Mouse (Mus musculus) intestine, embryonic 15.5 days (tissue): ENCODE measurements around the gene Lrrc8c. TPM values are rescaled to one million over a fixed set of nuclear protein-coding genes. Genes with fewer than 3 reads are reported as not detected.

ENCODE experiments used
- ATAC-seq: fragments of 200-750 bp; cut with Nextera tagmentation; 2 replicates; pipeline ENCODE4 v1.8.0; 2017; ENCODE audit warnings: moderate TSS enrichment, moderate library complexity
- H3K27ac ChIP-seq: fragments of 300-500 bp; sonication (generic); 2 replicates; pipeline ENCODE4 v1.5.1; 2015; ENCODE audit warnings: mild to moderate bottlenecking, inconsistent platforms
- H3K27me3 ChIP-seq: fragments of 300-500 bp; sonication (generic); replicated peaks from 2 replicates; pipeline ENCODE4 v1.6.1; 2015; ENCODE audit warnings: inconsistent platforms
- H3K36me3 ChIP-seq: fragments of 300-500 bp; sonication (generic); 2 replicates; pipeline ENCODE4 v1.6.1; 2015; ENCODE audit warnings: inconsistent platforms
- H3K4me1 ChIP-seq: fragments of 300-500 bp; sonication (generic); replicated peaks from 2 replicates; pipeline ENCODE4 v1.6.1; 2015; ENCODE audit warnings: inconsistent platforms
- H3K4me2 ChIP-seq: fragments of 300-500 bp; sonication (generic); replicated peaks from 2 replicates; pipeline ENCODE4 v1.6.1; 2015; ENCODE audit warnings: mild to moderate bottlenecking, inconsistent platforms
- H3K4me3 ChIP-seq: fragments of 300-500 bp; sonication (generic); replicated peaks from 2 replicates; pipeline ENCODE4 v1.5.1; 2015; ENCODE audit warnings: inconsistent platforms
- H3K9ac ChIP-seq: fragments of 300-500 bp; sonication (generic); 2 replicates; pipeline ENCODE4 v1.6.1; 2015; ENCODE audit warnings: inconsistent platforms
- H3K9me3 ChIP-seq: fragments of 300-500 bp; sonication (generic); 2 replicates; pipeline ENCODE4 v1.6.1; 2016; ENCODE audit warnings: inconsistent platforms
- WGBS: fragments of 180-500 bp; shearing (Covaris S2); methylation state at CpG from one replicate; pipeline ENCODE4 v1.1.7; 2015; 5-methylcytosine and 5-hydroxymethylcytosine counted together
- polyA plus RNA-seq: library from polyadenylated mRNA; unstranded; fragments of >200 nt; fragmentation: Nextera tagmentation; extraction: Ambion mirVana; gene quantifications from 2 replicates; pipeline ENCODE4 v1.2.1, GENCODE M21; 2015

Lrrc8c gene
- polyA plus RNA-seq, 1 experiment from 2014 or later, result 15.0 TPM

DNA sequence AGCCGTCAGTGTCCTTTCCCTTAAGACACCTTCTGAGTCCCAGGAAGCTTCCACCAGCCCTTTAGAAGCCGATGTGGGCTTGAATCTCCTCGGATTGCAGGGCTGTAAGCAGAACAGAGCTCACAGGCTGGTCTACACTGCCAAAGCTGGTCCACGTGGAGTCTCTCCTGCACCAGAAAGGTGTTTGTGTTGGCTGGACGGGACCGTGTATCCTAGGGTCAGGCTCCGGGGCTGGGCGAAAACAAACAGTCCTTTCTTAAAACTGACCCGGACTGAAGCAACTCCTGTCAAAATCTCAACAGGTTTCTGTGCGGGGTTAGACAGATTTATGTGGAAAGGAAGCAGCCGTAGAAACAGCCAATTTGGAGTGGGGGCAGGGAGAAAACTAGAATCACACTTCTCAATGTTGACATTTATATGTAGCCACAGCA lies 132.4 kb downstream of the Lrrc8c start:
- Histone ChIP-seq H3K4me1 (peaks cover 12% of the 10 kb centered on the region; the same call in 1 of the 2 replicates), H3K9me3 (no peaks in the 10 kb centered on the region), H3K4me2 (peak overlapping the region; percentile 30; the same call in 1 of the 2 replicates), H3K9ac (no peak overlapping the region), H3K27ac (no peak overlapping the region), H3K27me3 (no peaks in the 10 kb centered on the region), H3K4me3 (no peak overlapping the region), H3K36me3 (no peaks in the 10 kb centered on the region)
- no peak for ATAC-seq
- WGBS, result 35% methylated on average over 11 of the region's 11 CpGs

DNA sequence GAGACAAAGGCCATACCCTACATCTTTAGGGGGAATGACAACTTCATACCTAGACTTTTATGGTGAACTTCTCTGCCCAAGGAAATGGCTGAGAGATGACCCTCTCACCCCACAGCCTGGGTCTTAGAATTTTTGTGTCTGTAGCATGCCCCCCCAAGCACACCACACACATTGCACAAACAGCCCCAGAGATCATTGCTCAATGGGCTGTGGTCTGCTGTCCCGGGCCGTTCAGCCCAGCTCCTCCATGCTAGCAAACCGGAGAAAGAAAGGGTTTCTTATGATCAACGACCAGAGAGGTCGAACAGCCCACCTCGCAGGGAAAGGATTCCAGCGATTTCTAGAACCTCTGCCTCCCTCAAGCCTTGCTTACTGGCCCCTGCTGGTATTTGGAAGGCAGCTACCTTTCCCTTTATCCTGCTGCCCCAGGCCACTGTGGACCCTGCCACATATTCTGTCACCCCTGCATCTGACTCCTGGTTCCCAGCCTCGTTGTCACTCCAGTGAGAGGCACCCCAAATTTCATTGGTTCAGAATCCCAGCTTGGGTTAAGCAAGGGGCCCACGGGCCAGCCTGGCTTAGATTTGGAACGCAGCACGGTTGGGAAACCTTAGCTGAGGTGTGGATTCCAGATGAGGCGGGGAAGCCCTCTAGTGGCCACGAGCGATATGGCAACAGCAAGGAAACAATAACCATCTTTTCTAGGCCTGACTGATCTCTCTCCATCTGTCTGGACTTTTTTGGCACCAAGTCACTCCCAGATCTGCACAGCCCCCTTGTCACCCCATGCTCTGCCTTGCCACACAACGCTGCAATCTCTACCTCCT lies 135.3 kb downstream of the Lrrc8c start:
- 21% methylated on average over 15 of the region's 15 CpGs for WGBS
- peaks cover 7% of the 10 kb centered on the region; the same call in 1 of the 2 replicates for H3K4me1 ChIP-seq
- peak; percentile 75 for ATAC-seq
- no peaks in the 10 kb centered on the region for H3K36me3 ChIP-seq
- H3K9me3 ChIP-seq, result no peaks in the 10 kb centered on the region
- H3K27ac ChIP-seq, result no peak overlapping the region
- no peak overlapping the region for H3K4me2 ChIP-seq
- no peak overlapping the region for H3K9ac ChIP-seq
- no peaks in the 10 kb centered on the region for H3K27me3 ChIP-seq
- H3K4me3 ChIP-seq, result no peak overlapping the region

DNA sequence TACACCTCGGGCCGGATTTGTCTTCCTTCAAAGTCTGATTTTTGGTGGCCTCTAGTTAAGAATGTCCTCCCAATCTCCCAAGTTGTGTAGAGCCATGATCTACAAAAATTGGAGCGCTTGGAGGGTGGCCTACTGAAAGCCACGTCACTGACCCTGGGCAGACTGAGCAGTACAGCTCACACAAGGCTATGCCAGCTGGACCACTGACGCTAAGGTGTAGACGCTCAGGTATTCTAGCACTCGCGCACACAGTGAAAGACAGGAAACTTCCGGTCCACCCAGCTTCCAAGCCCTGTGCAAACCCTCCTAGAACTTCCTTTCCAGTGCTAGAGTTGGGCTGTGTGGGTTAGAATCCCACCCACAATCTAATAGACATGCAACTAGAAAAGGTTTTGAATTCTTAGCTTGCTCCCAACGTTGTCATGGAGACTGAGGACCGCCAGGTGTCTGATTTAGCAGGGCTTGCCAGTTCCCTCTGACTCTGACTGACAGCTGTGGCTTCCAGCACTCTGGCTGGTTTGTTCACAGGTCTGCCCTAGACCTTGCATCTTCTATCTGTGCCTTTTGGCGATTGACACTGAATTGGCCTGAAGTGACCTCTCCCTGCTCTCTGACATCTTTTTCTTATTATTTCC lies 136.0 kb downstream of the Lrrc8c start:
- Histone ChIP-seq H3K4me2 (no peak overlapping the region), H3K36me3 (no peaks in the 10 kb centered on the region), H3K27ac (no peak overlapping the region), H3K4me1 (0 out of 2 replicates have a peak, but pooled peaks cover 5% of the 10 kb centered on the region), H3K9ac (no peak overlapping the region), H3K27me3 (no peaks in the 10 kb centered on the region), H3K9me3 (no peaks in the 10 kb centered on the region), H3K4me3 (no peak overlapping the region)
- 0 out of 2 replicates have a peak, but pooled peaks have one; percentile 15 for ATAC-seq
- 76% methylated on average over 12 of the region's 12 CpGs for WGBS

DNA sequence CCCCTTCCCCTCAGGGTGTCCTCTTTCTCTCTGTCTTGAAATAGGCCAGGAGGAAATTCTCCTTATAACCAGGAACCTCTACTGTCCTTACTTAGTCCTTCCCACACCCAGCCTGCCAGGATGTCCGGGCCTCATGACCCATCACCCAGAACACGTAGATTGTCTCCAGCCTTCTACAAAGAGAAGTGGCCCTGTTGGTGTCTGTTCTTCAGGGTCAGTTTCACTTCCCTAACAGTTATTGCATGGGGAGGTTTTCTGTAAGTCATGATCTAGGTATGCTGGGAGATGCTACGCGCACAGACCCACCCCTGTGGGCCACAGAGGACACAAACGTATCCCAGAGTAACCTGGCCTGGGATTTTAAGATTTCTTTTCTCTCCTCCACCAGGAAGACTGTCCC lies 142.7 kb downstream of the Lrrc8c start:
- Histone ChIP-seq H3K9ac (no peak overlapping the region), H3K9me3 (no peaks in the 10 kb centered on the region), H3K4me3 (no peak overlapping the region), H3K27me3 (no peaks in the 10 kb centered on the region), H3K36me3 (no peaks in the 10 kb centered on the region), H3K4me1 (no peaks in the 10 kb centered on the region), H3K4me2 (no peak overlapping the region), H3K27ac (no peak overlapping the region)
- no peak for ATAC-seq
- WGBS, result 85% methylated on average over 5 of the region's 5 CpGs

Other genes starting within 250 kb of the Lrrc8c start
- 0.08 TPM in 1 of 2 replicates, not detected in the other for gene Gm43302, start 225.7 kb upstream of the Lrrc8c start, polyA plus RNA-seq
- 1.2 and 1.9 TPM in 2 replicates for gene Gbp6, start 225.7 kb upstream of the Lrrc8c start, polyA plus RNA-seq
- 5.8 and 6.3 TPM in 2 replicates for gene Lrrc8b, start 103.6 kb upstream of the Lrrc8c start, polyA plus RNA-seq
- gene Lrrc8d, start 180.6 kb downstream of the Lrrc8c start, polyA plus RNA-seq, result 14.8 and 16.2 TPM in 2 replicates